In genomic region chr6:42370630-42371363, GRCm38 (mm10) we compare ENCODE assay signal across 17 mouse cellular contexts. TPM values are rescaled to one million over a fixed set of nuclear protein-coding genes. Genes with fewer than 3 reads are reported as not detected.
A peak's percentile ranks its signal among the peaks of the same experiment; 100 is the strongest.
DNase-seq lines count a peak whose midpoint lies in the region; ATAC-seq and TF ChIP-seq lines count a peak whose summit lies in the region.
"Had no signal": no experiment of that assay in that cellular context is flagged by ENCODE, and none has a peak within 500 bp of the region (broad histone marks: within the 10 kb centered on the region; RNA-seq: fewer than 3 reads in every experiment).

No protein-coding gene starts in this region.

- H3K4me1 ChIP-seq in hindbrain, embryonic 16.5 days (ENCODE audit: control insufficient read depth, insufficient read depth, low read depth, low read length) = peaks cover 14% of the 10 kb centered on the region
- peaks cover 8% of the 10 kb centered on the region for H3K4me1 ChIP-seq in hindbrain, embryonic 14.5 days (replicated peaks; ENCODE audit: control insufficient read depth, insufficient read depth, low read length)
- peaks cover 38% of the 10 kb centered on the region for H3K4me1 ChIP-seq in liver, postnatal 0 days (ENCODE audit: insufficient read depth)
- peaks cover 14% of the 10 kb centered on the region for H3K4me1 ChIP-seq in liver, embryonic 12.5 days

- TF ChIP-seq EP300 in liver, postnatal 0 days (IDR thresholded peaks at IDR 0.05; ENCODE audit: low read depth) = no peak

- H3K36me3 ChIP-seq in hindbrain, embryonic 16.5 days (ENCODE audit: control insufficient read depth, insufficient read depth, low read length) = no peaks in the 10 kb centered on the region
- no peaks in the 10 kb centered on the region for H3K36me3 ChIP-seq in hindbrain, embryonic 14.5 days (replicated peaks; ENCODE audit: control insufficient read depth, insufficient read depth)
- H3K36me3 ChIP-seq in liver, postnatal 0 days (replicated peaks; ENCODE audit: insufficient read depth, low read length) = 0 out of 2 replicates have a peak, but pooled peaks cover 2% of the 10 kb centered on the region
- no peaks in the 10 kb centered on the region for H3K36me3 ChIP-seq in liver, embryonic 12.5 days

- 49% methylated on average over 4 of the region's 4 CpGs for WGBS in hindbrain, embryonic 16.5 days
- 47% methylated on average over 4 of the region's 4 CpGs for WGBS in hindbrain, embryonic 14.5 days
- 66% methylated on average over 4 of the region's 4 CpGs for WGBS in liver, postnatal 0 days (ENCODE audit: insufficient replicate concordance)
- 65% methylated on average over 4 of the region's 4 CpGs for WGBS in liver, embryonic 12.5 days (ENCODE audit: insufficient replicate concordance)

- no peak overlapping the region for H3K4me2 ChIP-seq in hindbrain, embryonic 16.5 days (ENCODE audit: low read length)
- no peak overlapping the region for H3K4me2 ChIP-seq in hindbrain, embryonic 14.5 days (replicated peaks)
- no peak overlapping the region; the same call in 1 of the 2 replicates for H3K4me2 ChIP-seq in liver, postnatal 0 days (ENCODE audit: low read depth, low read length)
- H3K4me2 ChIP-seq in liver, embryonic 12.5 days = no peak overlapping the region

- DNase-seq in cerebellum, postnatal 25 days = peak; percentile 7 to 8
- no peak for DNase-seq in cerebellum, postnatal 14 days
- no peak for DNase-seq in hindbrain, embryonic 14.5 days (ENCODE audit: low spot score)
- DNase-seq in liver, postnatal 0 days = no peak
- DNase-seq in lung, postnatal 10 days = peak; percentile 73
- no peak for DNase-seq in thymus, adult 18-20 months
- DNase-seq: adrenal gland, adult 2 months; cerebellum, postnatal 36 days; thymus, postnatal 25 days had no signal

- no peak overlapping the region for H3K9ac ChIP-seq in hindbrain, embryonic 16.5 days (ENCODE audit: low read depth, low read length)
- H3K9ac ChIP-seq in hindbrain, embryonic 14.5 days = no peak overlapping the region
- H3K9ac ChIP-seq in liver, postnatal 0 days (replicated peaks) = no peak overlapping the region
- no peak overlapping the region for H3K9ac ChIP-seq in liver, embryonic 12.5 days

- TF ChIP-seq CTCF in liver, postnatal 0 days (IDR thresholded peaks at IDR 0.05; ENCODE audit: low read depth) = no peak

- ATAC-seq in hindbrain, embryonic 16.5 days = peak; percentile 19; the same call in 1 of the 2 replicates
- ATAC-seq in hindbrain, embryonic 14.5 days (ENCODE audit: low FRiP score) = no peak
- ATAC-seq in liver, postnatal 0 days = no peak
- no peak for ATAC-seq in liver, embryonic 12.5 days

- H3K9me3 ChIP-seq in hindbrain, embryonic 16.5 days (ENCODE audit: control insufficient read depth, low read length) = no peaks in the 10 kb centered on the region
- H3K9me3 ChIP-seq in hindbrain, embryonic 14.5 days (ENCODE audit: control insufficient read depth, low read length) = no peaks in the 10 kb centered on the region
- H3K9me3 ChIP-seq in liver, postnatal 0 days (ENCODE audit: low read length) = no peaks in the 10 kb centered on the region
- no peaks in the 10 kb centered on the region for H3K9me3 ChIP-seq in liver, embryonic 12.5 days (replicated peaks)

- H3K4me3 ChIP-seq in hindbrain, embryonic 16.5 days (ENCODE audit: low read length) = no peak overlapping the region
- no peak overlapping the region for H3K4me3 ChIP-seq in hindbrain, embryonic 14.5 days (replicated peaks; ENCODE audit: low read length)
- no peak overlapping the region for H3K4me3 ChIP-seq in liver, postnatal 0 days (ENCODE audit: low read depth, low read length)
- no peak overlapping the region for H3K4me3 ChIP-seq in liver, embryonic 12.5 days

- no peaks in the 10 kb centered on the region; the same call in 1 of the 2 replicates for H3K27me3 ChIP-seq in hindbrain, embryonic 16.5 days (replicated peaks; ENCODE audit: control insufficient read depth, insufficient read depth, low read length)
- H3K27me3 ChIP-seq in hindbrain, embryonic 14.5 days (ENCODE audit: control insufficient read depth, insufficient read depth, low read length) = peaks cover 5% of the 10 kb centered on the region; the same call in 1 of the 2 replicates
- H3K27me3 ChIP-seq in liver, postnatal 0 days (ENCODE audit: insufficient read depth, low read length) = no peaks in the 10 kb centered on the region
- H3K27me3 ChIP-seq in liver, embryonic 12.5 days (replicated peaks) = peaks cover 14% of the 10 kb centered on the region; the same call in 1 of the 2 replicates

- H3K27ac ChIP-seq in hindbrain, embryonic 16.5 days (ENCODE audit: low read depth, low read length) = no peak overlapping the region
- no peak overlapping the region for H3K27ac ChIP-seq in hindbrain, embryonic 14.5 days
- H3K27ac ChIP-seq in liver, postnatal 0 days (ENCODE audit: low read depth) = peak overlapping the region; percentile 56; the same call in 1 of the 2 replicates
- H3K27ac ChIP-seq in liver, embryonic 12.5 days = no peak overlapping the region

RNA-seq across cellular contexts. Expression of gene Epha1, which starts 2.3 kb away (rescaled TPM):
- polyA plus RNA-seq in hindbrain, embryonic 16.5 days (2015; fragmentation: Nextera tagmentation; extraction: Ambion mirVana) = 0.25 and 0.49 TPM in 2 replicates
- 0.16 and 0.24 TPM in 2 replicates for polyA plus RNA-seq in hindbrain, embryonic 14.5 days (2014; fragmentation: Nextera tagmentation; extraction: Ambion mirVana)
- 16.8 and 18.7 TPM in 2 replicates for polyA plus RNA-seq in liver, postnatal 0 days (2015; fragmentation: Nextera tagmentation; extraction: Ambion mirVana)
- polyA plus RNA-seq in liver, embryonic 12.5 days (2016; fragmentation: Nextera tagmentation; extraction: Ambion mirVana) = 2.6 and 3.4 TPM in 2 replicates

RNA-seq across cellular contexts. Expression of gene Zyx, which starts 21.4 kb away (rescaled TPM):
- 52.4 and 69.7 TPM in 2 replicates for polyA plus RNA-seq in hindbrain, embryonic 16.5 days (2015; fragmentation: Nextera tagmentation; extraction: Ambion mirVana)
- polyA plus RNA-seq in hindbrain, embryonic 14.5 days (2014; fragmentation: Nextera tagmentation; extraction: Ambion mirVana) = 56.6 and 60.3 TPM in 2 replicates
- 55.3 and 57.8 TPM in 2 replicates for polyA plus RNA-seq in liver, postnatal 0 days (2015; fragmentation: Nextera tagmentation; extraction: Ambion mirVana)
- 66.3 and 66.5 TPM in 2 replicates for polyA plus RNA-seq in liver, embryonic 12.5 days (2016; fragmentation: Nextera tagmentation; extraction: Ambion mirVana)

RNA-seq across cellular contexts. Expression of gene Tas2r143, which starts 29.2 kb away (rescaled TPM):
- not detected in 2 replicates for polyA plus RNA-seq in hindbrain, embryonic 16.5 days (2015; fragmentation: Nextera tagmentation; extraction: Ambion mirVana)
- polyA plus RNA-seq in hindbrain, embryonic 14.5 days (2014; fragmentation: Nextera tagmentation; extraction: Ambion mirVana) = not detected in 2 replicates
- not detected in 2 replicates for polyA plus RNA-seq in liver, postnatal 0 days (2015; fragmentation: Nextera tagmentation; extraction: Ambion mirVana)
- polyA plus RNA-seq in liver, embryonic 12.5 days (2016; fragmentation: Nextera tagmentation; extraction: Ambion mirVana) = not detected in 2 replicates
- polyA plus RNA-seq: embryonic facial prominence, embryonic 14.5 days; forebrain, embryonic 16.5 days; intestine, embryonic 14.5 days; midbrain, postnatal 0 days; neural tube, embryonic 14.5 days had no signal

RNA-seq across cellular contexts. Expression of gene Tas2r135, which starts 34.4 kb away (rescaled TPM):
- polyA plus RNA-seq in hindbrain, embryonic 16.5 days (2015; fragmentation: Nextera tagmentation; extraction: Ambion mirVana) = not detected in 2 replicates
- polyA plus RNA-seq in hindbrain, embryonic 14.5 days (2014; fragmentation: Nextera tagmentation; extraction: Ambion mirVana) = not detected in 2 replicates
- polyA plus RNA-seq in liver, postnatal 0 days (2015; fragmentation: Nextera tagmentation; extraction: Ambion mirVana) = not detected in 2 replicates
- polyA plus RNA-seq in liver, embryonic 12.5 days (2016; fragmentation: Nextera tagmentation; extraction: Ambion mirVana) = not detected in 2 replicates
- polyA plus RNA-seq: adrenal gland, adult 2 months; embryonic facial prominence, embryonic 14.5 days; forebrain, embryonic 16.5 days; gonadal fat pad, adult 2 months; midbrain, postnatal 0 days; neural tube, embryonic 14.5 days had no signal

RNA-seq across cellular contexts. Expression of gene Fam131b, which starts 46.4 kb away (rescaled TPM):
- polyA plus RNA-seq in hindbrain, embryonic 16.5 days (2015; fragmentation: Nextera tagmentation; extraction: Ambion mirVana) = 7.2 and 7.3 TPM in 2 replicates
- 7.2 and 7.9 TPM in 2 replicates for polyA plus RNA-seq in hindbrain, embryonic 14.5 days (2014; fragmentation: Nextera tagmentation; extraction: Ambion mirVana)
- not detected in 2 replicates for polyA plus RNA-seq in liver, postnatal 0 days (2015; fragmentation: Nextera tagmentation; extraction: Ambion mirVana)
- polyA plus RNA-seq in liver, embryonic 12.5 days (2016; fragmentation: Nextera tagmentation; extraction: Ambion mirVana) = not detected in 2 replicates

Comparison
In these comparisons a context has a peak if more than half of its experiments do, and no peak if none do; other contexts are left out.
1. DNase-seq: peak in cerebellum, postnatal 25 days (2 of 2) and lung, postnatal 10 days (single experiment); none in cerebellum, postnatal 14 days (0 of 2), hindbrain, embryonic 14.5 days (single experiment), liver, postnatal 0 days (single experiment) and thymus, adult 18-20 months (0 of 2).